Mouse (Mus musculus) kidney, postnatal 0 days (tissue): ENCODE measurements around the gene Dram1. TPM values are rescaled to one million over a fixed set of nuclear protein-coding genes. Genes with fewer than 3 reads are reported as not detected.
A peak's percentile ranks its signal among the peaks of the same experiment; 100 is the strongest.

Experiments used
- ATAC-seq: fragments of 200-750 bp; cut with Nextera tagmentation; replicated peaks from 2 replicates; pipeline ENCODE4 v1.8.0; 2017; ENCODE audit warnings: low read depth, moderate number of reproducible peaks, moderate TSS enrichment, moderate library complexity; ENCODE audit not compliant: low FRiP score
- DNase-seq: peaks from one replicate; pipeline ENCODE4 v3.0.0-alpha.2; 2016; ENCODE audit warnings: low spot score
- H3K27ac ChIP-seq: fragments of 300-500 bp; sonication (generic); 2 replicates; pipeline ENCODE4 v1.5.1; 2014; ENCODE audit warnings: mild to moderate bottlenecking
- H3K27me3 ChIP-seq: fragments of 300-500 bp; sonication (generic); 2 replicates; pipeline ENCODE4 v1.6.1; 2014; ENCODE audit warnings: low read length, mixed read lengths; ENCODE audit not compliant: insufficient read depth
- H3K36me3 ChIP-seq: fragments of 300-500 bp; sonication (generic); 2 replicates; pipeline ENCODE4 v1.6.1; 2014; ENCODE audit warnings: low read length, mixed read lengths; ENCODE audit not compliant: insufficient read depth
- H3K4me1 ChIP-seq: fragments of 300-500 bp; sonication (generic); replicated peaks from 2 replicates; pipeline ENCODE4 v1.6.1; 2014; ENCODE audit warnings: antibody characterized with exemption, low read length, mixed read lengths; ENCODE audit not compliant: insufficient read depth
- H3K4me2 ChIP-seq: fragments of 300-500 bp; sonication (generic); 2 replicates; pipeline ENCODE4 v1.6.1; 2014; ENCODE audit warnings: mild to moderate bottlenecking, low read length, moderate library complexity, mixed read lengths
- H3K4me3 ChIP-seq: fragments of 300-500 bp; sonication (generic); replicated peaks from 2 replicates; pipeline ENCODE4 v1.5.1; 2014; ENCODE audit warnings: low read depth, low read length
- H3K9ac ChIP-seq: fragments of 300-500 bp; sonication (generic); 2 replicates; pipeline ENCODE4 v1.6.1; 2014; ENCODE audit warnings: low read depth, low read length
- H3K9me3 ChIP-seq: fragments of 300-500 bp; sonication (generic); replicated peaks from 2 replicates; pipeline ENCODE4 v1.6.1; 2016; ENCODE audit warnings: low read length, inconsistent platforms, mixed read lengths
- CTCF ChIP-seq: IDR thresholded peaks from 2 replicates; pipeline ENCODE4 v1.5.1; 2016; ENCODE audit warnings: antibody characterized with exemption, low read depth, mild to moderate bottlenecking, moderate library complexity
- WGBS: fragments of 180-500 bp; shearing (Covaris S2); extraction: QIAGEN DNeasy Blood & Tissue Kit; methylation state at CpG from one replicate; pipeline ENCODE4 v1.1.7; 2014; 5-methylcytosine and 5-hydroxymethylcytosine counted together
- polyA plus RNA-seq: library from polyadenylated mRNA; unstranded; fragments of >200 nt; fragmentation: Nextera tagmentation; extraction: Ambion mirVana; gene quantifications from 2 replicates; pipeline ENCODE4 v1.2.1, GENCODE M21; 2015

Dram1 gene
- polyA plus RNA-seq, 1 experiment from 2014 or later: 5.9 TPM

- Histone ChIP-seq H3K4me3 (no peak overlapping the region), H3K9ac (no peak overlapping the region), H3K4me1 (no peaks in the 10 kb centered on the region), H3K9me3 (no peaks in the 10 kb centered on the region), H3K27ac (no peak overlapping the region), H3K36me3 (no peaks in the 10 kb centered on the region), H3K27me3 (no peaks in the 10 kb centered on the region), H3K4me2 (no peak overlapping the region)
- 82% methylated on average over 5 of the region's 5 CpGs for WGBS
- TF ChIP-seq CTCF: no peak
- DNase-seq: no peak
- ATAC-seq: no peak
Measured at GRCm38 (mm10) chr10:88317151-88317550, 61.7 kb downstream of the Dram1 start.

GRCm38 (mm10) chr10:88314841-88315240, 64.0 kb downstream of the Dram1 start:
- no peak for TF ChIP-seq CTCF
- WGBS: 73% methylated on average over 5 of the region's 5 CpGs
- no peaks in the 10 kb centered on the region for H3K4me1 ChIP-seq
- no peaks in the 10 kb centered on the region for H3K36me3 ChIP-seq
- no peaks in the 10 kb centered on the region for H3K27me3 ChIP-seq
- no peak overlapping the region for H3K4me2 ChIP-seq
- H3K4me3 ChIP-seq: no peak overlapping the region
- no peaks in the 10 kb centered on the region for H3K9me3 ChIP-seq
- H3K9ac ChIP-seq: no peak overlapping the region
- DNase-seq (no peak), ATAC-seq (no peak)
- no peak overlapping the region for H3K27ac ChIP-seq

DNA sequence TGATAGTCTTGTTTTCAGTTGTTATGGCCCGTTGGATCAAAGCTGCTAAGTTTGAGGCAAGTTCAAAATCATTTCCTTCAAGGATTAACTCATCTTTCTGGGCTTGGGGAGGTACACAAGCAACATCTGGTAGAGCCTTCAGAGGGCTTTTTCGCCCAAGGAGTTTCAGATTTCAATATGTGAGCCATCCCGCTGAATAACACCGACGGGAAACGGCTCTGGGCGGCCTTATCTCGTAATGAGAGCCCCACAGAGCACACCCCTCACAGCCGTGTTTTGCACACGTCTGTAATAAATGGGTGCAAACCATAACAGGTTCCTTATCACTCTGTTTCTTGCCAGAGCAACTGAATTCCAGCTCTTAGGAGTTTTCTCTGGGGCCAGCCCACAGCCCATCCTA, 69.0 kb downstream of the Dram1 start:
- no peak for TF ChIP-seq CTCF
- Histone ChIP-seq H3K4me3 (no peak overlapping the region), H3K4me1 (no peaks in the 10 kb centered on the region), H3K36me3 (no peaks in the 10 kb centered on the region), H3K9ac (no peak overlapping the region), H3K9me3 (no peaks in the 10 kb centered on the region), H3K27me3 (no peaks in the 10 kb centered on the region), H3K4me2 (no peak overlapping the region), H3K27ac (no peak overlapping the region)
- ATAC-seq (no peak), DNase-seq (no peak)
- WGBS: 68% methylated on average over 10 of the region's 10 CpGs

DNA sequence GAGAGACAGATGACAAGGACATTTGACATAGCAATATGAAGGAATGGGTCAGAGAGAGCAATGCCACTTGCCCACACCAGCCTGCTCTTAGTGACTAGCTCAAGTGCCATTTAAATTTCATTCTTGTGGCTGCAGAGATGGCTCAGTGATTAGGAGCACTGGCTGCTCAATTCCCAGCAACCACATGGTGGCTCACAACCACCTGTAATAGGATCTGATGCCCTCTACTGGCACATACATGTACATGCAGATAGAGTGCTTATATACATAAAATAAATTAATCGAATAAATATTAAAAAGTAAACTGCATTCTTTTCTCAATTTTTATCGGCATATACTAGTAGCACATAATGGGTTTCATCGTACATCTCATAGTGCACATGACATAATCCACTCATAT, 72.6 kb downstream of the Dram1 start:
- Histone ChIP-seq H3K36me3 (no peaks in the 10 kb centered on the region), H3K9ac (no peak overlapping the region), H3K9me3 (no peaks in the 10 kb centered on the region), H3K27me3 (no peaks in the 10 kb centered on the region), H3K4me1 (no peaks in the 10 kb centered on the region), H3K4me3 (no peak overlapping the region), H3K27ac (no peak overlapping the region), H3K4me2 (no peak overlapping the region)
- DNase-seq: no peak
- WGBS: 93% methylated on average over 3 of the region's 3 CpGs
- TF ChIP-seq CTCF: peak; percentile 55
- ATAC-seq: no peak

GRCm38 (mm10) chr10:88304302-88304701, 74.6 kb downstream of the Dram1 start:
- Histone ChIP-seq H3K36me3 (no peaks in the 10 kb centered on the region), H3K27me3 (no peaks in the 10 kb centered on the region), H3K4me3 (no peak overlapping the region), H3K9ac (no peak overlapping the region), H3K27ac (no peak overlapping the region), H3K4me2 (no peak overlapping the region), H3K4me1 (no peaks in the 10 kb centered on the region), H3K9me3 (no peaks in the 10 kb centered on the region)
- TF ChIP-seq CTCF: peak; percentile 84
- no peak; the same call in 1 of the 2 replicates for ATAC-seq
- 7% methylated on average over 4 of the region's 4 CpGs for WGBS
- DNase-seq: peak; percentile 84

DNA sequence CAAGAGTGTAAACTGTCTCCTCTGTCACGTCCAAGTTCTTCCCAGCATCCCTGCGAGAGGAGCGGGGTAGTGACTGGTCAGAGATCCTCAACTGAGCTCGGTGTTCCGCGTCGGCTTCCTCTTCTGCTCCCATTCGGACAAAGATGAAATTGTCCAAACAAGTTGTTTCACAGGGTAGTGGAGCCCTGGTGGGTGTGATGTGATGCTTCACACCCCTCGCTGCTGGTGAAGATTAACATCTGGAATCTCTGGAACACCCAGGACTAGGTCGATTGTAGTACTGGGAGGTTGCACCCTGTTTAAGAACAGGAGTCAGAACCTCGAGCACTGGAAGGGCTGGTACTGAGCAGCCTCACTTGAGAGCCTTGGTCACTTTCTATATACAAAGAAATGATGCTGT, 75.8 kb downstream of the Dram1 start:
- 57% methylated on average over 11 of the region's 11 CpGs for WGBS

GRCm38 (mm10) chr10:88301802-88302470, 76.9 kb downstream of the Dram1 start:
- Histone ChIP-seq H3K4me1 (no peaks in the 10 kb centered on the region), H3K4me3 (no peak overlapping the region)
- DNase-seq: no peak

More for the DNA sequence above, 75.8 kb downstream of the Dram1 start:
- H3K36me3 ChIP-seq: no peaks in the 10 kb centered on the region
- DNase-seq (no peak), ATAC-seq (no peak)
- no peak for TF ChIP-seq CTCF
- no peak overlapping the region for H3K4me2 ChIP-seq
- no peaks in the 10 kb centered on the region for H3K4me1 ChIP-seq
- no peaks in the 10 kb centered on the region for H3K9me3 ChIP-seq
- no peak overlapping the region for H3K27ac ChIP-seq
- no peaks in the 10 kb centered on the region for H3K27me3 ChIP-seq
- H3K9ac ChIP-seq: no peak overlapping the region
- H3K4me3 ChIP-seq: no peak overlapping the region

More at GRCm38 (mm10) chr10:88301802-88302470, 76.9 kb downstream of the Dram1 start:
- ATAC-seq: no peak
- H3K36me3 ChIP-seq: no peaks in the 10 kb centered on the region
- H3K27me3 ChIP-seq: no peaks in the 10 kb centered on the region
- 80% methylated on average over 6 of the region's 6 CpGs for WGBS
- no peaks in the 10 kb centered on the region for H3K9me3 ChIP-seq
- H3K4me2 ChIP-seq: no peak overlapping the region
- no peak overlapping the region for H3K27ac ChIP-seq
- no peak overlapping the region for H3K9ac ChIP-seq
- no peak for TF ChIP-seq CTCF
